Mouse (Mus musculus) limb, embryonic 12.5 days (tissue): ENCODE results near the gene Jmjd1c. TPM values are rescaled to one million over a fixed set of nuclear protein-coding genes. Genes with fewer than 3 reads are reported as not detected.

Experiments used
- ATAC-seq: fragments of 200-750 bp; cut with Nextera tagmentation; 2 replicates; pipeline ENCODE4 v1.8.0; 2017; ENCODE audit warnings: low read depth, moderate TSS enrichment; ENCODE audit not compliant: insufficient number of reproducible peaks, insufficient read depth, low FRiP score, low TSS enrichment
- H3K27ac ChIP-seq: fragments of 300-500 bp; sonication (generic); 2 replicates; pipeline ENCODE4 v1.5.1; 2016; ENCODE audit warnings: mild to moderate bottlenecking, moderate library complexity
- H3K27me3 ChIP-seq: fragments of 300-500 bp; sonication (generic); 2 replicates; pipeline ENCODE4 v1.6.1; 2016; ENCODE audit warnings: mild to moderate bottlenecking, moderate library complexity
- H3K36me3 ChIP-seq: fragments of 300-500 bp; sonication (generic); 2 replicates; pipeline ENCODE4 v1.6.1; 2016; ENCODE audit warnings: mild to moderate bottlenecking, moderate library complexity
- H3K4me1 ChIP-seq: fragments of 300-500 bp; sonication (generic); replicated peaks from 2 replicates; pipeline ENCODE4 v1.6.1; 2016
- H3K4me2 ChIP-seq: fragments of 300-500 bp; sonication (generic); 2 replicates; pipeline ENCODE4 v1.6.1; 2016; ENCODE audit warnings: mild to moderate bottlenecking, moderate library complexity
- H3K4me3 ChIP-seq: fragments of 300-500 bp; sonication (generic); replicated peaks from 2 replicates; pipeline ENCODE4 v1.5.1; 2016; ENCODE audit warnings: mild to moderate bottlenecking
- H3K9ac ChIP-seq: fragments of 300-500 bp; sonication (generic); replicated peaks from 2 replicates; pipeline ENCODE4 v1.6.1; 2016; ENCODE audit warnings: mild to moderate bottlenecking, moderate library complexity
- H3K9me3 ChIP-seq: fragments of 300-500 bp; sonication (generic); 2 replicates; pipeline ENCODE4 v1.6.1; 2016; ENCODE audit warnings: mild to moderate bottlenecking, moderate library complexity
- WGBS: fragments of 180-500 bp; shearing (Covaris S2); methylation state at CpG from one replicate; pipeline ENCODE4 v1.1.7; 2016; 5-methylcytosine and 5-hydroxymethylcytosine counted together
- polyA plus RNA-seq: library from polyadenylated mRNA; unstranded; fragments of >200 nt; fragmentation: Nextera tagmentation; extraction: Ambion mirVana; gene quantifications from 2 replicates; pipeline ENCODE4 v1.2.1, GENCODE M21; 2016

The Jmjd1c gene
- polyA plus RNA-seq, 1 experiment from 2014 or later = 47.5 TPM

DNA sequence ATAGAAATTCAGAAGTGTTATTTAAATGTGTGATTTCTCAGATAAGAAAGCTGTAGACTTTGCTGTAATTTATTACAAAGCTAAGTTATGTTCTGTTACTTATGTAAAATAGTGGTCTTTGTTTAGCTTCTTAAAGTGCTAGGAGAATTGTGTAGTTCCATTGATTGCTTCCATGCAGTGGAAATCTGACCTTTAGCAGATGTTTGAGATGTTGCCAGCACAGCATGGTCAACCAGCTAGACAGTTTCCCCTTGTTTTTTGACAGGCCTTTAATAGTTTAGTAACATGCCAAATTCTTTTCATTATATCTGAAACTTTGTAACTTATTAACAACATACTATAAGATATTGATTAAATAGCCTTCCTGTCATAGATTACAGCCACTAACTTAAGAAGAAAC, 47.7 kb downstream of the Jmjd1c start:
- H3K36me3 ChIP-seq = no peaks in the 10 kb centered on the region
- H3K27ac ChIP-seq = no peak overlapping the region
- no peaks in the 10 kb centered on the region for H3K27me3 ChIP-seq
- no peak for ATAC-seq
- H3K4me3 ChIP-seq = no peak overlapping the region
- H3K4me1 ChIP-seq = peaks cover 3% of the 10 kb centered on the region
- no peaks in the 10 kb centered on the region for H3K9me3 ChIP-seq
- no peak overlapping the region for H3K4me2 ChIP-seq
- no peak overlapping the region for H3K9ac ChIP-seq

DNA sequence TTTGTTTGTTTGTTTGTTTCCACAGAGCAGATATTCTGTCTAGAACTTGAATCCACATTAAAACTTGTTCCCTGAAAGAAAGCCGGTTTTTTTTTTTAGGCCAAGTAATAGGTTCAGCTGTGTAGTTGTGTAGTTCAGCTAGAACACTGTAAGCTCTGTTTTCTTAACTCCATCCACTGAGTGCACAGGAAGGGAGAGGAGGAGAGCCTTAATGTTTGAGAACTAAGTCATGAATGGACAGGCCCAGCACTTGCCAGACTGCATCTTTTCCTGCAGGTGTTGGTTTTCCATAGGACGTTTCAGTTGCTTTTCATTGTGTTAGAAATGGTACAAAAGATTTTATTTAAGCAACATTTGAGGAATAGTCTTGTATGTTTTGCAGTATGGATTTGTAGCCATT, 48.3 kb downstream of the Jmjd1c start:
- H3K36me3 ChIP-seq = no peaks in the 10 kb centered on the region
- no peak overlapping the region for H3K4me2 ChIP-seq
- no peaks in the 10 kb centered on the region for H3K27me3 ChIP-seq
- peaks cover 3% of the 10 kb centered on the region for H3K4me1 ChIP-seq
- ATAC-seq = no peak
- WGBS = 52% methylated on average over 2 of the region's 2 CpGs
- H3K9ac ChIP-seq = no peak overlapping the region
- no peak overlapping the region for H3K4me3 ChIP-seq
- no peaks in the 10 kb centered on the region for H3K9me3 ChIP-seq
- no peak overlapping the region for H3K27ac ChIP-seq

DNA sequence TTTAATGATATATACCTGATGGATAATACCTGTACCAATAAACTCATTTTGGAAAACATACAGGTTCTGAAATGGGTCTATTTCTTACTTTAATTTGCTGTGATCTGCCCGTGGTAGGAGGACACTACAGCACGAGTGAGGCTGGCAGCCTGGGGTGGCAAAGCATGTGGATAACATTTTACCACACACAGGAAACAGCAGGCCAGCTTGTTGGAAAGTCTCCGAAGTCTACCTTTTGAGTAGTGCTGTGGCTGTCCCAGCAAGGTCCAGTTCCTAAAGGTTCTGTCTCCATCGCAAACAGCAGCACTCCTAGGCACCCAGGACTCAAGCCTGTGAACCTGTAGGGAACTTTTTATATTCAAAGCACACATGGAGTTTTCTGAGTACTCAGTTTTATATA, 49.7 kb downstream of the Jmjd1c start:
- ATAC-seq = no peak
- Histone ChIP-seq H3K9me3 (no peaks in the 10 kb centered on the region), H3K4me1 (peaks cover 3% of the 10 kb centered on the region), H3K4me2 (no peak overlapping the region), H3K36me3 (no peaks in the 10 kb centered on the region), H3K4me3 (no peak overlapping the region), H3K27me3 (no peaks in the 10 kb centered on the region), H3K9ac (no peak overlapping the region), H3K27ac (no peak overlapping the region)
- WGBS = 79% methylated on average over 4 of the region's 4 CpGs

- Histone ChIP-seq H3K27ac (no peak overlapping the region), H3K36me3 (no peaks in the 10 kb centered on the region), H3K4me2 (no peak overlapping the region), H3K4me1 (no peaks in the 10 kb centered on the region; the same call in none of the 2 replicates), H3K9me3 (no peaks in the 10 kb centered on the region), H3K9ac (no peak overlapping the region), H3K27me3 (no peaks in the 10 kb centered on the region), H3K4me3 (no peak overlapping the region)
- no peak for ATAC-seq
- 94% methylated on average over 3 of the region's 3 CpGs for WGBS
Observed at GRCm38 (mm10) chr10:67151766-67152165, 55.8 kb downstream of the Jmjd1c start.

GRCm38 (mm10) chr10:67154647-67155046, 58.7 kb downstream of the Jmjd1c start:
- Histone ChIP-seq H3K4me1 (no peaks in the 10 kb centered on the region; the same call in none of the 2 replicates), H3K27ac (no peak overlapping the region), H3K36me3 (peaks cover 1% of the 10 kb centered on the region; the same call in 1 of the 2 replicates), H3K9me3 (no peaks in the 10 kb centered on the region), H3K4me3 (no peak overlapping the region), H3K9ac (no peak overlapping the region), H3K27me3 (no peaks in the 10 kb centered on the region), H3K4me2 (no peak overlapping the region)
- ATAC-seq = no peak
- 95% methylated on average over 3 of the region's 3 CpGs for WGBS

DNA sequence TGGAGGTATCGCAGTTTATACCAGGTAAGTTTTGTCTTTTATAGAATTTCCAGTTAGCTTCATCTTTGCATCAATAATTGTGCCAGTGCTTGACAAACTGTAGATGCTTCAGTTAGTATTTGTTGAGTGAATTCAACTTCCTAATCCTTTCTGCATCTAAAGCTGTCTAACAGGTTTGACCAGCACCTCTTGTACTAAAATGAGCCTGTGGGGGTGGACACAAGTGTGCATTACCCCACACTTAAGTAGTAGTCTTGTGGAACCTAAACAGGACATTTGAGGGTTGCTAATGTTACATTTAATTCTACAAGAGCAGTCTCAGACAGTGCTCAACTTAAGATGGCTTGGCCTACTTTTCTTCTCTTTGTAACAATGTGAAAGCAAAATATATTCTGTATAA, 78.1 kb downstream of the Jmjd1c start:
- H3K9ac ChIP-seq = no peak overlapping the region
- 0 out of 2 replicates have a peak, but pooled peaks cover 8% of the 10 kb centered on the region for H3K36me3 ChIP-seq
- H3K4me2 ChIP-seq = no peak overlapping the region
- 98% methylated on average over 1 of the region's 1 CpGs for WGBS
- H3K27ac ChIP-seq = no peak overlapping the region
- H3K9me3 ChIP-seq = no peaks in the 10 kb centered on the region
- H3K4me3 ChIP-seq = no peak overlapping the region
- no peaks in the 10 kb centered on the region for H3K27me3 ChIP-seq
- H3K4me1 ChIP-seq = no peaks in the 10 kb centered on the region
- ATAC-seq = no peak

DNA sequence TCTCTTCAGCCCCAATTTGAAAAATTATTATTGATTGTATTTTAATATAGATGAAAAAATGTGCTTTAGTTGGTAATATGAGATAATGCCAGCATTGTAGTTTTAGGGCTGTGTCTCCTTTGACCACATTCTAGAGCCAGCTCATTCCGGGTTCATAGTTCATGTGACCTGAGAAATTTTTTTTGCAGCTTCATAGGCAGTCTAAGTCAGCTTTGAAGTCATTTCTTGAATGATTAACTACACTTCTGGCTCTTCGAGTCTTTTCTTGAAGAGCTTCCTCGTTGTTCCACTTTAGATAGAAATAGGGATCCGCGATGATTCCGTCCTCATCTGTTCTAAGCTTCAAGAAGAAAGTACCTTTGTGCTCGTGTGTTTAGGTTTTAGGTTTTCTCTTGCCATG, 80.1 kb downstream of the Jmjd1c start:
- H3K9ac ChIP-seq = no peak overlapping the region
- H3K27me3 ChIP-seq = no peaks in the 10 kb centered on the region
- no peak overlapping the region for H3K4me3 ChIP-seq
- no peak overlapping the region for H3K4me2 ChIP-seq
- WGBS = 89% methylated on average over 7 of the region's 7 CpGs
- no peaks in the 10 kb centered on the region for H3K36me3 ChIP-seq
- H3K4me1 ChIP-seq = 0 out of 2 replicates have a peak, but pooled peaks cover 3% of the 10 kb centered on the region
- no peak overlapping the region for H3K27ac ChIP-seq
- no peaks in the 10 kb centered on the region for H3K9me3 ChIP-seq
- no peak for ATAC-seq

DNA sequence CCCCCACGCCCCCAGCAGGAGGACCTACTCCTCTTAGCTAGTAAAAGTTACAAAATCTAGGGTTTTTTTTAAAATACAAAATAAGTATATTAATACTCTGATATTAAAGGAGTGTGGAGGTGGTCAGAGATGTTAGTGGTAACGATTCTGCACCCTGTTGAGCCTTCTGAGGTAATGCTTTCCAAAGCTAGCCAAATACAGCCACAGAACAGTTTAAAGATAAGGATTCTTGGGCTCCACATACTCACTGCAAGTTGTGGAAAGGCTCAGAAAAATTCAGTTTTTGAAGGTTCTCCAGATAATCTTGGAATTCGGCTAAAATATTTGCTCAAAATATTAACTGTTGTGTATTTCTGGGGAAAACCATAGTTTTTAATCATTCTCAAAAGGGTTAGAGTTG, 81.0 kb downstream of the Jmjd1c start:
- ATAC-seq = no peak
- Histone ChIP-seq H3K27me3 (no peaks in the 10 kb centered on the region), H3K9me3 (no peaks in the 10 kb centered on the region), H3K36me3 (no peaks in the 10 kb centered on the region), H3K9ac (no peak overlapping the region), H3K4me2 (no peak overlapping the region), H3K4me3 (no peak overlapping the region), H3K27ac (no peak overlapping the region), H3K4me1 (peaks cover 9% of the 10 kb centered on the region)
- WGBS = 73% methylated on average over 3 of the region's 3 CpGs

DNA sequence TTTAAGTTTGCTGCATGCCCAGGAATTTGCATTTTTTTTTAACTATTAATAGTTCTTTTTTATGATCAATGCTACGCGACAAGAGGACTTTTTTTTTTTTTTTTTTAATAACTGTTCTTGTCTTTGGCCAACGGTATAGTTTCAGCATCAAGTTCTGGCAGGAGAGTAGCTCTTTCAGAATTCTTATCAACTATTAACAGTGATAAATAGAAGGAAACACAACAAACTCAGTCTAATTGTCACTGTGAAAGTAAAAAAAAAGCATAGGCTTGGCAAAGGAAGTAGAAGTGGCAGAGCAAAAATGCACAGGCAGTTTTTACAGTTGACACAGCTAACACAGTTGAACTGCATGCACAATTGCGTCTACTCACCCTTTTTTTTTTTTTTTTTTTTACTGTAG, 81.5 kb downstream of the Jmjd1c start:
- Histone ChIP-seq H3K9me3 (no peaks in the 10 kb centered on the region), H3K9ac (no peak overlapping the region), H3K27me3 (no peaks in the 10 kb centered on the region), H3K4me3 (no peak overlapping the region), H3K4me2 (no peak overlapping the region), H3K36me3 (no peaks in the 10 kb centered on the region), H3K27ac (no peak overlapping the region), H3K4me1 (peaks cover 10% of the 10 kb centered on the region)
- WGBS = 75% methylated on average over 4 of the region's 4 CpGs
- no peak for ATAC-seq

GRCm38 (mm10) chr10:67180021-67180420, 84.1 kb downstream of the Jmjd1c start:
- no peak overlapping the region for H3K27ac ChIP-seq
- WGBS = 88% methylated on average over 8 of the region's 8 CpGs
- H3K36me3 ChIP-seq = no peaks in the 10 kb centered on the region

GRCm38 (mm10) chr10:67180799-67181198, 84.9 kb downstream of the Jmjd1c start:
- no peaks in the 10 kb centered on the region for H3K36me3 ChIP-seq
- no peak for ATAC-seq

More at GRCm38 (mm10) chr10:67180021-67180420, 84.1 kb downstream of the Jmjd1c start:
- no peak overlapping the region for H3K4me2 ChIP-seq
- no peak overlapping the region for H3K4me3 ChIP-seq
- H3K27me3 ChIP-seq = no peaks in the 10 kb centered on the region
- ATAC-seq = no peak
- H3K4me1 ChIP-seq = peaks cover 18% of the 10 kb centered on the region
- no peaks in the 10 kb centered on the region for H3K9me3 ChIP-seq
- H3K9ac ChIP-seq = no peak overlapping the region

DNA sequence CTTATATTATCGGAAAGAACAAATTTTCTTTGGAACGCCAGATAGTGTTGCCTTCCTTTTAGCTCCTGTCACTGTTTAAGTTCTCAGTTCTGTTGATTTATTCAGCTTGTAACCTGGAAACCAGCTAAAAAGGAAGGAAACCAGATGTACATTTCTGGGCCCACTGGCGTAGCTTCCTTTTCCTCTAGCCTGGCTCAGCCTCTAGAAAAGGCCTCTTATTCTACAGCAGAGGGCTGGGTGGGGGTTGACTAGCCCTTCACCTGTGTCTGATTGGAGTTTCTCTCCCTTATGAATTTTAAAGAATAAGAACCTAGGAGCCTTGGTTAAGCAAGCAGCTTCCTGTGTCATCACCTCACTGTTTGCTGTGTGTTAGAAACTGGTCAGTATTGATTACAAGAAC, 86.7 kb downstream of the Jmjd1c start:
- 42% methylated on average over 3 of the region's 3 CpGs for WGBS
- Histone ChIP-seq H3K9me3 (no peaks in the 10 kb centered on the region), H3K4me1 (peaks cover 20% of the 10 kb centered on the region), H3K9ac (no peak overlapping the region), H3K27ac (no peak overlapping the region), H3K27me3 (no peaks in the 10 kb centered on the region), H3K4me2 (no peak overlapping the region), H3K4me3 (no peak overlapping the region), H3K36me3 (no peaks in the 10 kb centered on the region)
- no peak for ATAC-seq

More at GRCm38 (mm10) chr10:67180799-67181198, 84.9 kb downstream of the Jmjd1c start:
- Histone ChIP-seq H3K9ac (no peak overlapping the region), H3K4me3 (no peak overlapping the region), H3K4me2 (no peak overlapping the region), H3K9me3 (no peaks in the 10 kb centered on the region), H3K27ac (no peak overlapping the region), H3K4me1 (peaks cover 18% of the 10 kb centered on the region), H3K27me3 (no peaks in the 10 kb centered on the region)
- WGBS = 39% methylated on average over 5 of the region's 5 CpGs
